Mouse (Mus musculus) lung, postnatal 0 days (tissue): Measurements from ENCODE around the gene Crygd.

Experiments
- CTCF ChIP-seq: IDR thresholded peaks from 2 replicates; pipeline ENCODE4 v1.5.1; 2016; ENCODE audit warnings: antibody characterized with exemption, mild to moderate bottlenecking
- EP300 ChIP-seq: IDR thresholded peaks from 2 replicates; pipeline ENCODE4 v1.6.1; 2016; ENCODE audit warnings: antibody characterized with exemption, mild to moderate bottlenecking, control low read depth

- no peak for TF ChIP-seq CTCF
- TF ChIP-seq EP300, result no peak
Measured at GRCm38 (mm10) chr1:65073589-65073988, 10.3 kb upstream of the Crygd start, which contains the start of gene Crygc.
